Mouse (Mus musculus): ENCODE data around the gene Kansl1l. TPM values are rescaled to one million over a fixed set of nuclear protein-coding genes. Genes with fewer than 3 reads are reported as not detected.

The Kansl1l gene
- 27.9 and 30.3 TPM in 2 replicates for polyA plus RNA-seq (2016; fragmentation: Nextera tagmentation; extraction: Ambion mirVana)

- WGBS, result under 1% methylated on average over 54 of the region's 56 CpGs
- Histone ChIP-seq H3K27ac (peak within 1 kb of the TSS; percentile 98), H3K4me3 (replicated peaks) (peak within 1 kb of the TSS; percentile 73), H3K4me2 (peak within 1 kb of the TSS; percentile 72), H3K4me1 (replicated peaks) (peaks cover 9% of the 10 kb centered on the region), H3K9ac (replicated peaks) (peak within 1 kb of the TSS; percentile 94), H3K27me3 (peaks cover 6% of the 10 kb centered on the region), H3K36me3 (no peaks in the 10 kb centered on the region), H3K9me3 (no peaks in the 10 kb centered on the region)
- peak; percentile 84 for ATAC-seq (ENCODE audit: insufficient number of reproducible peaks, insufficient read depth, low FRiP score, low TSS enrichment, low read depth)
These were observed at the start of gene Kansl1l for GRCm38 (mm10) chr1:66817453-66817839. Gene Kansl1l (minus strand): TSS chr1:66817562.

GRCm38 (mm10) chr1:66865633-66866032 is 48.3 kb upstream of the Kansl1l start:
- H3K36me3 ChIP-seq, result no peaks in the 10 kb centered on the region
- 82% methylated on average over 4 of the region's 4 CpGs for whole genome bisulfite sequencing
- no peak for ATAC-seq (ENCODE audit: insufficient number of reproducible peaks, insufficient read depth, low FRiP score, low TSS enrichment, low read depth)
- H3K4me3 ChIP-seq (replicated peaks), result no peak overlapping the region
- H3K27ac ChIP-seq, result no peak overlapping the region
- H3K4me2 ChIP-seq, result no peak overlapping the region
- peaks cover 11% of the 10 kb centered on the region for H3K4me1 ChIP-seq (replicated peaks)
- H3K9me3 ChIP-seq, result no peaks in the 10 kb centered on the region
- H3K9ac ChIP-seq (replicated peaks), result no peak overlapping the region
- H3K27me3 ChIP-seq, result no peaks in the 10 kb centered on the region

- H3K9me3 ChIP-seq, result no peaks in the 10 kb centered on the region
- WGBS, result 8% methylated on average over 9 of the region's 9 CpGs
- H3K36me3 ChIP-seq, result peaks cover 4% of the 10 kb centered on the region; the same call in 1 of the 2 replicates
- H3K9ac ChIP-seq (replicated peaks), result no peak overlapping the region
- no peaks in the 10 kb centered on the region for H3K27me3 ChIP-seq
- no peak overlapping the region for H3K27ac ChIP-seq
- peak overlapping the region; percentile 91 for H3K4me3 ChIP-seq (replicated peaks)
- peaks cover 11% of the 10 kb centered on the region for H3K4me1 ChIP-seq (replicated peaks)
- peak overlapping the region; percentile 73 for H3K4me2 ChIP-seq
- ATAC-seq (ENCODE audit: insufficient number of reproducible peaks, insufficient read depth, low FRiP score, low TSS enrichment, low read depth), result no peak
These were observed 46.6 kb upstream of the Kansl1l start for GRCm38 (mm10) chr1:66863741-66864495.

GRCm38 (mm10) chr1:66862712-66863511 is 45.5 kb upstream of the Kansl1l start, which contains the start of gene Acadl:
Gene Acadl (minus strand): TSS chr1:66863277.
- no peaks in the 10 kb centered on the region; the same call in 1 of the 2 replicates for H3K9me3 ChIP-seq
- peak; percentile 88 for ATAC-seq (ENCODE audit: insufficient number of reproducible peaks, insufficient read depth, low FRiP score, low TSS enrichment, low read depth)
- peaks cover 11% of the 10 kb centered on the region for H3K4me1 ChIP-seq (replicated peaks)
- H3K4me2 ChIP-seq, result peak within 1 kb of the TSS; percentile 73
- peak within 1 kb of the TSS; percentile 86 for H3K9ac ChIP-seq (replicated peaks)
- H3K36me3 ChIP-seq, result peaks cover 4% of the 10 kb centered on the region
- peak within 1 kb of the TSS; percentile 78 for H3K27ac ChIP-seq
- H3K4me3 ChIP-seq (replicated peaks), result peak within 1 kb of the TSS; percentile 91
- WGBS, result under 1% methylated on average over 85 of the region's 85 CpGs
- no peaks in the 10 kb centered on the region for H3K27me3 ChIP-seq

GRCm38 (mm10) chr1:66861764-66862672 is 44.7 kb upstream of the Kansl1l start:
- WGBS, result 26% methylated on average over 14 of the region's 14 CpGs
- H3K27ac ChIP-seq, result no peak overlapping the region

GRCm38 (mm10) chr1:66847506-66847905 is 30.1 kb upstream of the Kansl1l start:
- peaks cover 72% of the 10 kb centered on the region for H3K36me3 ChIP-seq
- H3K4me1 ChIP-seq (replicated peaks), result no peaks in the 10 kb centered on the region
- 95% methylated on average over 4 of the region's 4 CpGs for WGBS

More at GRCm38 (mm10) chr1:66861764-66862672, 44.7 kb upstream of the Kansl1l start:
- Histone ChIP-seq H3K27me3 (no peaks in the 10 kb centered on the region), H3K4me2 (peak overlapping the region; percentile 73), H3K9ac (replicated peaks) (peak overlapping the region; percentile 86), H3K4me1 (replicated peaks) (peaks cover 11% of the 10 kb centered on the region), H3K9me3 (peaks cover 4% of the 10 kb centered on the region; the same call in 1 of the 2 replicates), H3K4me3 (replicated peaks) (peak overlapping the region; percentile 91), H3K36me3 (peaks cover 13% of the 10 kb centered on the region)
- no peak for ATAC-seq (ENCODE audit: insufficient number of reproducible peaks, insufficient read depth, low FRiP score, low TSS enrichment, low read depth)

GRCm38 (mm10) chr1:66845690-66846318 is 28.4 kb upstream of the Kansl1l start:
- Histone ChIP-seq H3K27me3 (no peaks in the 10 kb centered on the region), H3K9me3 (peaks cover 8% of the 10 kb centered on the region), H3K36me3 (peaks cover 69% of the 10 kb centered on the region), H3K4me2 (no peak overlapping the region), H3K4me1 (replicated peaks) (no peaks in the 10 kb centered on the region), H3K9ac (replicated peaks) (no peak overlapping the region), H3K27ac (no peak overlapping the region), H3K4me3 (replicated peaks) (no peak overlapping the region)
- 92% methylated on average over 5 of the region's 5 CpGs for WGBS
- ATAC-seq (ENCODE audit: insufficient number of reproducible peaks, insufficient read depth, low FRiP score, low TSS enrichment, low read depth), result no peak

More at GRCm38 (mm10) chr1:66847506-66847905, 30.1 kb upstream of the Kansl1l start:
- H3K4me2 ChIP-seq, result no peak overlapping the region
- H3K27ac ChIP-seq, result no peak overlapping the region
- H3K27me3 ChIP-seq, result no peaks in the 10 kb centered on the region
- no peak overlapping the region for H3K4me3 ChIP-seq (replicated peaks)
- H3K9me3 ChIP-seq, result peaks cover 8% of the 10 kb centered on the region
- H3K9ac ChIP-seq (replicated peaks), result no peak overlapping the region
- ATAC-seq (ENCODE audit: insufficient number of reproducible peaks, insufficient read depth, low FRiP score, low TSS enrichment, low read depth), result no peak

GRCm38 (mm10) chr1:66841938-66842337 is 24.6 kb upstream of the Kansl1l start:
- no peak overlapping the region for H3K4me3 ChIP-seq (replicated peaks)
- H3K9ac ChIP-seq (replicated peaks), result no peak overlapping the region
- no peaks in the 10 kb centered on the region for H3K27me3 ChIP-seq
- ATAC-seq (ENCODE audit: insufficient number of reproducible peaks, insufficient read depth, low FRiP score, low TSS enrichment, low read depth), result no peak
- H3K9me3 ChIP-seq, result no peaks in the 10 kb centered on the region
- H3K4me1 ChIP-seq (replicated peaks), result no peaks in the 10 kb centered on the region
- WGBS, result 75% methylated on average over 10 of the region's 10 CpGs
- H3K27ac ChIP-seq, result no peak overlapping the region
- H3K36me3 ChIP-seq, result peaks cover 45% of the 10 kb centered on the region
- H3K4me2 ChIP-seq, result no peak overlapping the region

GRCm38 (mm10) chr1:66841510-66841909 is 24.1 kb upstream of the Kansl1l start:
- no peaks in the 10 kb centered on the region for H3K27me3 ChIP-seq
- H3K9me3 ChIP-seq, result no peaks in the 10 kb centered on the region
- no peak overlapping the region for H3K4me3 ChIP-seq (replicated peaks)
- WGBS, result 72% methylated on average over 6 of the region's 6 CpGs
- no peak overlapping the region for H3K9ac ChIP-seq (replicated peaks)
- H3K4me1 ChIP-seq (replicated peaks), result no peaks in the 10 kb centered on the region
- ATAC-seq (ENCODE audit: insufficient number of reproducible peaks, insufficient read depth, low FRiP score, low TSS enrichment, low read depth), result no peak
- no peak overlapping the region for H3K4me2 ChIP-seq
- peaks cover 45% of the 10 kb centered on the region for H3K36me3 ChIP-seq
- no peak overlapping the region for H3K27ac ChIP-seq

GRCm38 (mm10) chr1:66839755-66840438 is 22.5 kb upstream of the Kansl1l start:
- Histone ChIP-seq H3K9ac (replicated peaks) (no peak overlapping the region), H3K36me3 (peaks cover 39% of the 10 kb centered on the region), H3K4me3 (replicated peaks) (no peak overlapping the region), H3K9me3 (no peaks in the 10 kb centered on the region), H3K27ac (no peak overlapping the region), H3K4me1 (replicated peaks) (no peaks in the 10 kb centered on the region), H3K27me3 (no peaks in the 10 kb centered on the region), H3K4me2 (no peak overlapping the region)
- ATAC-seq (ENCODE audit: insufficient number of reproducible peaks, insufficient read depth, low FRiP score, low TSS enrichment, low read depth), result no peak
- WGBS, result 85% methylated on average over 7 of the region's 7 CpGs

All from limb, embryonic 12.5 days (tissue).